Mouse (Mus musculus): ENCODE results near the gene Defa36. TPM values are rescaled to one million over a fixed set of nuclear protein-coding genes. Genes with fewer than 3 reads are reported as not detected.
"Not testable (repeated sequence)": the region's sequence is repeated elsewhere in the genome, so short reads cannot be mapped to it uniquely, and the experiment has no call there.

Defa36 gene
- not detected in 2 replicates for polyA plus RNA-seq (2016; fragmentation: Nextera tagmentation; extraction: Ambion mirVana)

DNA sequence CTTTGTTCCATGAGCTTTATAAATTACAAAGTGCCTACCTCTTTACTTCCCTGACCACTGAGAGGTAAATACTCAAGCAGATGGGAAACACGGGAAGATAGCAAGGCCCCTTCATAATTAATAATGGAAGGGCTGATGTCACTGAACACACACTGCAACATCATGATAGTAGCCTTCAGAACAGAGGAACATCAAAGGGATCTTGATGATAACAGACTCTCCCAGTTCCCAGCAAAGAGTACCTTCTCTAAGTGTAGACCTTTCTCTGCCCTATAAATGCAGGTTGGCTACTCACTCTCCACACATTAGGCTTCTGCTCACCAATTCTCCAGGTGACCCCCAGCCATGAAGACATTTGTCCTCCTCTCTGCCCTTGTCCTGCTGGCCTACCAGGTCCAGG is at the start of gene Defa36:
Gene Defa36 (plus strand): TSS at position 301 of the 400 bp plus-strand sequence.
- WGBS, result no CpG with 5 or more reads among the region's 1 CpGs
- H3K27ac ChIP-seq (ENCODE audit: poor library complexity, severe bottlenecking); H3K9ac ChIP-seq; H3K27me3 ChIP-seq (replicated peaks); ATAC-seq (ENCODE audit: insufficient number of reproducible peaks, low FRiP score); H3K9me3 ChIP-seq (replicated peaks); H3K4me2 ChIP-seq; H3K4me3 ChIP-seq; H3K4me1 ChIP-seq (replicated peaks); H3K36me3 ChIP-seq: not testable (repeated sequence)

DNA sequence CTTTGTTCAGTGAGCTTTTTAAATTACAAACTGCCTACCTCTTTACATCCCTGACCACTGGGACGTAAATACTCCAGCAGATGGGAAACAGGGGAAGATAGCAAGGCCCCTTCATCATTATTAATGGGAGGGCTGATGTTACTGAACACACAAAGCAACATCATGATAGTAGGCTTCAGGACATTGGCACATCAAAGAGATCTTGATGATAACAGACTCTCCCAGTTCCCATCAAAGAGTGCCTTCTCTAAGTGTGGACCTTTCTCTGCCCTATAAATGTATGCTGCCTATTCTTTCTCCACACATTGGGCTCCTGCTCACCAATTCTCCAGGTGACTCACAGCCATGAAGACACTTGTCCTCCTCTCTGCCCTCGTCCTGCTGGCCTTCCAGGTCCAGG is 49.0 kb upstream of the Defa36 start, which contains the start of gene Defa2:
Gene Defa2 (plus strand): TSS at position 301 of the 400 bp plus-strand sequence.
- not testable (repeated sequence) for H3K4me2 ChIP-seq; H3K9me3 ChIP-seq (replicated peaks); H3K4me3 ChIP-seq; H3K27me3 ChIP-seq (replicated peaks); H3K36me3 ChIP-seq; H3K4me1 ChIP-seq (replicated peaks); H3K9ac ChIP-seq; ATAC-seq (ENCODE audit: insufficient number of reproducible peaks, low FRiP score); H3K27ac ChIP-seq (ENCODE audit: poor library complexity, severe bottlenecking)
- 86% methylated on average over 1 of the region's 2 CpGs for WGBS

DNA sequence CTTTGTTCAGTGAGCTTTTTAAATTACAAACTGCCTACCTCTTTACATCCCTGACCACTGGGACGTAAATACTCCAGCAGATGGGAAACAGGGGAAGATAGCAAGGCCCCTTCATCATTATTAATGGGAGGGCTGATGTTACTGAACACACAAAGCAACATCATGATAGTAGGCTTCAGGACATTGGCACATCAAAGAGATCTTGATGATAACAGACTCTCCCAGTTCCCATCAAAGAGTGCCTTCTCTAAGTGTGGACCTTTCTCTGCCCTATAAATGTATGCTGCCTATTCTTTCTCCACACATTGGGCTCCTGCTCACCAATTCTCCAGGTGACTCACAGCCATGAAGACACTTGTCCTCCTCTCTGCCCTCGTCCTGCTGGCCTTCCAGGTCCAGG is 35.7 kb upstream of the Defa36 start, which contains the start of gene Defa33:
Gene Defa33 (plus strand): TSS at position 301 of the 400 bp plus-strand sequence.
- WGBS, result no CpG with 5 or more reads among the region's 2 CpGs

DNA sequence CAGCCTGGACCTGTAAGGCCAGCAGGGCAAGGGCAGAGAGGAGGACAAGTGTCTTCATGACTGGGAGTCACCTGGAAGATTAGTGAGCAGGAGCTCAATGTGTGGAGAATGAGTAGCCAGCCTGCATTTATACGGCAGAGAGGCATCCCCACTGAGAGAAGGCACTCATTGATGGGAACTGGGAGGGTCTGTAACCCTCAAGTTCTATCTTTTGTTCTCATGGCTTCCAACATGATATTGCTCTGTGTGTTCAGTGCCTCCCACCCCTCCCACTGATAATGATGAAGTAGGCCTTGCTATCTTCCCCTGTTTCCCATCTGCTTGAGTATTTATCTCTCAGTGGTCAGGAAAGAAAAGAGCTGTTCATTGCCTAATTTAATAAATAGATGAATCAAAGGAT is 29.2 kb downstream of the Defa36 start, which contains the start of gene Gm7849:
Gene Gm7849 (minus strand): TSS at position 101 of the 400 bp plus-strand sequence.
- H3K27me3 ChIP-seq (replicated peaks); H3K4me2 ChIP-seq; H3K27ac ChIP-seq (ENCODE audit: poor library complexity, severe bottlenecking); H3K9me3 ChIP-seq (replicated peaks); H3K4me3 ChIP-seq; ATAC-seq (ENCODE audit: insufficient number of reproducible peaks, low FRiP score); H3K9ac ChIP-seq; H3K36me3 ChIP-seq; H3K4me1 ChIP-seq (replicated peaks): not testable (repeated sequence)
- no CpG with 5 or more reads among the region's 1 CpGs for WGBS

More for the DNA sequence above, 35.7 kb upstream of the Defa36 start, which contains the start of gene Defa33:
- not testable (repeated sequence) for H3K27me3 ChIP-seq (replicated peaks); H3K4me1 ChIP-seq (replicated peaks); H3K4me3 ChIP-seq; H3K4me2 ChIP-seq; H3K9ac ChIP-seq; H3K9me3 ChIP-seq (replicated peaks); H3K36me3 ChIP-seq; ATAC-seq (ENCODE audit: insufficient number of reproducible peaks, low FRiP score); H3K27ac ChIP-seq (ENCODE audit: poor library complexity, severe bottlenecking)

Other genes with a start within 250 kb of the Defa36 start
- gene Defa31, start 235.8 kb upstream of the Defa36 start, polyA plus RNA-seq (2016; fragmentation: Nextera tagmentation; extraction: Ambion mirVana), result not detected in 2 replicates
- gene Gm15293, start 225.8 kb upstream of the Defa36 start, polyA plus RNA-seq (2016; fragmentation: Nextera tagmentation; extraction: Ambion mirVana), result not detected in 2 replicates
- not detected in 2 replicates for gene Gm15292, start 177.7 kb upstream of the Defa36 start, polyA plus RNA-seq (2016; fragmentation: Nextera tagmentation; extraction: Ambion mirVana)
- gene Defa27, start 111.9 kb upstream of the Defa36 start, polyA plus RNA-seq (2016; fragmentation: Nextera tagmentation; extraction: Ambion mirVana), result not detected in 2 replicates
- gene Defa29, start 100.4 kb upstream of the Defa36 start, polyA plus RNA-seq (2016; fragmentation: Nextera tagmentation; extraction: Ambion mirVana), result not detected in 2 replicates
- not detected in 2 replicates for gene Defa2, start 48.9 kb upstream of the Defa36 start, polyA plus RNA-seq (2016; fragmentation: Nextera tagmentation; extraction: Ambion mirVana)
- gene Defa33, start 35.6 kb upstream of the Defa36 start, polyA plus RNA-seq (2016; fragmentation: Nextera tagmentation; extraction: Ambion mirVana), result not detected in 2 replicates
- not detected in 2 replicates for gene Gm7849, start 29.1 kb downstream of the Defa36 start, polyA plus RNA-seq (2016; fragmentation: Nextera tagmentation; extraction: Ambion mirVana)
- gene Defa20, start 81.8 kb downstream of the Defa36 start, polyA plus RNA-seq (2016; fragmentation: Nextera tagmentation; extraction: Ambion mirVana), result not detected in 2 replicates
- not detected in 2 replicates for gene Defa32, start 101.6 kb downstream of the Defa36 start, polyA plus RNA-seq (2016; fragmentation: Nextera tagmentation; extraction: Ambion mirVana)
- gene Defa37, start 138.0 kb downstream of the Defa36 start, polyA plus RNA-seq (2016; fragmentation: Nextera tagmentation; extraction: Ambion mirVana), result not detected in 2 replicates
- gene Defa28, start 155.6 kb downstream of the Defa36 start, polyA plus RNA-seq (2016; fragmentation: Nextera tagmentation; extraction: Ambion mirVana), result not detected in 2 replicates
- not detected in 2 replicates for gene Gm7861, start 167.1 kb downstream of the Defa36 start, polyA plus RNA-seq (2016; fragmentation: Nextera tagmentation; extraction: Ambion mirVana)
- not detected in 2 replicates for gene Defa26, start 190.8 kb downstream of the Defa36 start, polyA plus RNA-seq (2016; fragmentation: Nextera tagmentation; extraction: Ambion mirVana)
- gene Defa17, start 228.4 kb downstream of the Defa36 start, polyA plus RNA-seq (2016; fragmentation: Nextera tagmentation; extraction: Ambion mirVana), result not detected in 2 replicates
- gene Defa34, start 238.4 kb downstream of the Defa36 start, polyA plus RNA-seq (2016; fragmentation: Nextera tagmentation; extraction: Ambion mirVana), result not detected in 2 replicates